Mouse (Mus musculus) ES-E14 (cell line): ENCODE data around the gene Hydin.

ENCODE experiments used
- MAFK ChIP-seq: IDR thresholded peaks from 2 replicates; pipeline ENCODE4 v1.6.1; 2014; ENCODE audit warnings: mild to moderate bottlenecking, low read depth, low read length, inconsistent platforms; ENCODE audit not compliant: insufficient read depth
- ZNF384 ChIP-seq: IDR thresholded peaks from 2 replicates; pipeline ENCODE4 v1.6.1; 2012; ENCODE audit warnings: low read depth, low read length, inconsistent platforms

DNA sequence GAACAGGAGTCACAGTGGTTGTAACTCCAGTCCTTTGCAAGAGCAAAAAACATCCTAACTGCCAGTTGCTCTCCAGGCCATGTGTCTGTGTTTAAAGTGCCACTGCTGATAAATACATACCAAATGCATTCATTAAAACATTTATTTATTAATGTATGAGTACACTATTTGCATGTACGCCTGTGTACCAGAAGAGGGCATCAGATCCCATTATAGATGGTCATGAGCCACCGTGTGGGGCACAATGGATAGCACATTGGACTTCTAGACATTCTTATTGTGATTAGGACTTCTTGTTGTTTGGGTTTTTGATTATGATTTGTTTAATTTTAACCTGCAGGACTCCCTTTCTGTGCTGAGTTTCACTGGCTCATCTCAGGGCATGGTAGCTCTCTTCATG lies 6.6 kb downstream of the Hydin start:
- TF ChIP-seq MAFK (no peak), ZNF384 (no peak)
